Mouse (Mus musculus): ENCODE results near the gene Olfr420.

GRCm38 (mm10) chr1:174131999-174132398 is 23.4 kb upstream of the Olfr420 start:
- TF ChIP-seq EP300 (IDR thresholded peaks at IDR 0.05; ENCODE audit: insufficient read depth, low read depth, low read length): no peak
- TF ChIP-seq CTCF (IDR thresholded peaks at IDR 0.05): no peak
- no peak for TF ChIP-seq POLR2A (IDR thresholded peaks at IDR 0.05; ENCODE audit: insufficient read depth, low read depth, low read length)
